Mouse (Mus musculus): Measurements from ENCODE around the gene Fgd3. TPM values are rescaled to one million over a fixed set of nuclear protein-coding genes. Genes with fewer than 3 reads are reported as not detected.
A peak's percentile ranks its signal among the peaks of the same experiment; 100 is the strongest.

The Fgd3 gene
- polyA plus RNA-seq, 1 experiment, result 4.1 TPM

- Histone ChIP-seq H3K4me3 (replicated peaks; ENCODE audit: extremely low read depth, low read depth, low read length) (no peak overlapping the region), H3K4me1 (ENCODE audit: control insufficient read depth, insufficient read depth, low read length) (peaks cover 23% of the 10 kb centered on the region)
- TF ChIP-seq POLR2A (IDR thresholded peaks at IDR 0.05; ENCODE audit: borderline replicate concordance, extremely low read depth, low read depth, low read length) (no peak), CTCF (IDR thresholded peaks at IDR 0.05; ENCODE audit: insufficient read depth, low read length) (no peak)
- WGBS, result 69% methylated on average over 7 of the region's 7 CpGs
- no peak for DNase-seq
These were observed 36.0 kb upstream of the Fgd3 start for GRCm38 (mm10) chr13:49356090-49356489.

- WGBS, result 72% methylated on average over 11 of the region's 11 CpGs
- no peak for DNase-seq
- TF ChIP-seq POLR2A (IDR thresholded peaks at IDR 0.05; ENCODE audit: borderline replicate concordance, extremely low read depth, low read depth, low read length), result no peak
- TF ChIP-seq CTCF (IDR thresholded peaks at IDR 0.05; ENCODE audit: insufficient read depth, low read length), result no peak
- Histone ChIP-seq H3K4me3 (replicated peaks; ENCODE audit: extremely low read depth, low read depth, low read length) (no peak overlapping the region), H3K4me1 (ENCODE audit: control insufficient read depth, insufficient read depth, low read length) (peaks cover 19% of the 10 kb centered on the region)
These were observed 35.5 kb upstream of the Fgd3 start for GRCm38 (mm10) chr13:49355461-49356061.

GRCm38 (mm10) chr13:49353991-49354507, 33.9 kb upstream of the Fgd3 start:
- TF ChIP-seq POLR2A (IDR thresholded peaks at IDR 0.05; ENCODE audit: borderline replicate concordance, extremely low read depth, low read depth, low read length) (no peak), CTCF (IDR thresholded peaks at IDR 0.05; ENCODE audit: insufficient read depth, low read length) (no peak)
- DNase-seq, result no peak
- Histone ChIP-seq H3K4me3 (replicated peaks; ENCODE audit: extremely low read depth, low read depth, low read length) (no peak overlapping the region), H3K4me1 (ENCODE audit: control insufficient read depth, insufficient read depth, low read length) (peaks cover 20% of the 10 kb centered on the region)
- WGBS, result 73% methylated on average over 5 of the region's 5 CpGs

- no peak for DNase-seq
- TF ChIP-seq POLR2A (IDR thresholded peaks at IDR 0.05; ENCODE audit: borderline replicate concordance, extremely low read depth, low read depth, low read length) (no peak), CTCF (IDR thresholded peaks at IDR 0.05; ENCODE audit: insufficient read depth, low read length) (no peak)
- H3K4me3 ChIP-seq (replicated peaks; ENCODE audit: extremely low read depth, low read depth, low read length), result no peak overlapping the region
- H3K4me1 ChIP-seq (ENCODE audit: control insufficient read depth, insufficient read depth, low read length), result peaks cover 24% of the 10 kb centered on the region
These were observed 33.3 kb upstream of the Fgd3 start for GRCm38 (mm10) chr13:49353422-49353821.

GRCm38 (mm10) chr13:49352581-49353159, 32.6 kb upstream of the Fgd3 start:
- DNase-seq, result no peak
- TF ChIP-seq CTCF (IDR thresholded peaks at IDR 0.05; ENCODE audit: insufficient read depth, low read length), result no peak
- no peak for TF ChIP-seq POLR2A (IDR thresholded peaks at IDR 0.05; ENCODE audit: borderline replicate concordance, extremely low read depth, low read depth, low read length)
- Histone ChIP-seq H3K4me1 (ENCODE audit: control insufficient read depth, insufficient read depth, low read length) (peaks cover 31% of the 10 kb centered on the region), H3K4me3 (replicated peaks; ENCODE audit: extremely low read depth, low read depth, low read length) (no peak overlapping the region)
- WGBS, result 52% methylated on average over 3 of the region's 3 CpGs

GRCm38 (mm10) chr13:49349836-49350505, 29.9 kb upstream of the Fgd3 start:
- 79% methylated on average over 6 of the region's 6 CpGs for WGBS
- Histone ChIP-seq H3K4me1 (ENCODE audit: control insufficient read depth, insufficient read depth, low read length) (peaks cover 36% of the 10 kb centered on the region), H3K4me3 (replicated peaks; ENCODE audit: extremely low read depth, low read depth, low read length) (no peak overlapping the region)
- no peak for DNase-seq
- no peak for TF ChIP-seq POLR2A (IDR thresholded peaks at IDR 0.05; ENCODE audit: borderline replicate concordance, extremely low read depth, low read depth, low read length)
- no peak for TF ChIP-seq CTCF (IDR thresholded peaks at IDR 0.05; ENCODE audit: insufficient read depth, low read length)

GRCm38 (mm10) chr13:49349335-49349734, 29.2 kb upstream of the Fgd3 start:
- Histone ChIP-seq H3K4me1 (ENCODE audit: control insufficient read depth, insufficient read depth, low read length) (peaks cover 42% of the 10 kb centered on the region), H3K4me3 (replicated peaks; ENCODE audit: extremely low read depth, low read depth, low read length) (no peak overlapping the region)
- no peak for DNase-seq
- 82% methylated on average over 4 of the region's 4 CpGs for WGBS
- TF ChIP-seq POLR2A (IDR thresholded peaks at IDR 0.05; ENCODE audit: borderline replicate concordance, extremely low read depth, low read depth, low read length) (no peak), CTCF (IDR thresholded peaks at IDR 0.05; ENCODE audit: insufficient read depth, low read length) (no peak)

- WGBS, result 31% methylated on average over 2 of the region's 2 CpGs
- Histone ChIP-seq H3K4me3 (replicated peaks; ENCODE audit: extremely low read depth, low read depth, low read length) (no peak overlapping the region), H3K4me1 (ENCODE audit: control insufficient read depth, insufficient read depth, low read length) (peaks cover 42% of the 10 kb centered on the region)
- TF ChIP-seq POLR2A (IDR thresholded peaks at IDR 0.05; ENCODE audit: borderline replicate concordance, extremely low read depth, low read depth, low read length), result no peak
- no peak for TF ChIP-seq CTCF (IDR thresholded peaks at IDR 0.05; ENCODE audit: insufficient read depth, low read length)
- no peak for DNase-seq
These were observed 28.4 kb upstream of the Fgd3 start for GRCm38 (mm10) chr13:49348522-49348921.

GRCm38 (mm10) chr13:49345476-49345875, 25.4 kb upstream of the Fgd3 start:
- WGBS, result 40% methylated on average over 2 of the region's 2 CpGs
- DNase-seq, result peak; percentile 60

More at GRCm38 (mm10) chr13:49345476-49345875, 25.4 kb upstream of the Fgd3 start:
- Histone ChIP-seq H3K4me1 (ENCODE audit: control insufficient read depth, insufficient read depth, low read length) (peaks cover 39% of the 10 kb centered on the region), H3K4me3 (replicated peaks; ENCODE audit: extremely low read depth, low read depth, low read length) (no peak overlapping the region)
- TF ChIP-seq CTCF (IDR thresholded peaks at IDR 0.05; ENCODE audit: insufficient read depth, low read length) (no peak), POLR2A (IDR thresholded peaks at IDR 0.05; ENCODE audit: borderline replicate concordance, extremely low read depth, low read depth, low read length) (no peak)

All from lung, adult 2 months (tissue).